Mouse (Mus musculus): Measurements from ENCODE around the gene Rnf157.

Gene Rnf157

GRCm38 (mm10) chr11:116412904-116413630, at the start of gene Rnf157:
Gene Rnf157 (minus strand): TSS chr11:116413032.
- DNase-seq = peak; percentile 82

GRCm38 (mm10) chr11:116459786-116460185, 47.0 kb upstream of the Rnf157 start:
- no peak for DNase-seq

GRCm38 (mm10) chr11:116456234-116456633, 43.4 kb upstream of the Rnf157 start:
- no peak for DNase-seq

- no peak for DNase-seq
Observed at GRCm38 (mm10) chr11:116453889-116454288, 41.1 kb upstream of the Rnf157 start.

GRCm38 (mm10) chr11:116449341-116449740, 36.5 kb upstream of the Rnf157 start:
- no peak for DNase-seq

- DNase-seq = no peak
Observed at GRCm38 (mm10) chr11:116447822-116448221, 35.0 kb upstream of the Rnf157 start.

GRCm38 (mm10) chr11:116446308-116446887, 33.6 kb upstream of the Rnf157 start:
- no peak for DNase-seq

GRCm38 (mm10) chr11:116445596-116446307, 32.9 kb upstream of the Rnf157 start:
- DNase-seq = peak; percentile 93

GRCm38 (mm10) chr11:116443935-116444334, 31.1 kb upstream of the Rnf157 start:
- DNase-seq = no peak

GRCm38 (mm10) chr11:116443311-116443710, 30.5 kb upstream of the Rnf157 start:
- DNase-seq = no peak

GRCm38 (mm10) chr11:116442867-116443177, 30.0 kb upstream of the Rnf157 start:
- DNase-seq = no peak

- no peak for DNase-seq
Observed at GRCm38 (mm10) chr11:116442129-116442866, 29.5 kb upstream of the Rnf157 start.

- DNase-seq = no peak
Observed at GRCm38 (mm10) chr11:116440408-116441068, 27.7 kb upstream of the Rnf157 start.

- DNase-seq = no peak
Observed at GRCm38 (mm10) chr11:116439269-116440240, 26.7 kb upstream of the Rnf157 start.

- no peak for DNase-seq
Observed at GRCm38 (mm10) chr11:116437541-116437940, 24.7 kb upstream of the Rnf157 start.

GRCm38 (mm10) chr11:116436725-116437331, 24.0 kb upstream of the Rnf157 start:
- DNase-seq = peak; percentile 60

- no peak for DNase-seq
Observed at GRCm38 (mm10) chr11:116435992-116436724, 23.3 kb upstream of the Rnf157 start.

- DNase-seq = peak; percentile 43
Observed at GRCm38 (mm10) chr11:116434967-116435752, 22.3 kb upstream of the Rnf157 start.

GRCm38 (mm10) chr11:116434287-116434966, 21.6 kb upstream of the Rnf157 start:
- DNase-seq = peak; percentile 79

Data from liver (tissue).